Mouse (Mus musculus): Measurements from ENCODE around the gene Dcaf17.

The Dcaf17 gene

DNA sequence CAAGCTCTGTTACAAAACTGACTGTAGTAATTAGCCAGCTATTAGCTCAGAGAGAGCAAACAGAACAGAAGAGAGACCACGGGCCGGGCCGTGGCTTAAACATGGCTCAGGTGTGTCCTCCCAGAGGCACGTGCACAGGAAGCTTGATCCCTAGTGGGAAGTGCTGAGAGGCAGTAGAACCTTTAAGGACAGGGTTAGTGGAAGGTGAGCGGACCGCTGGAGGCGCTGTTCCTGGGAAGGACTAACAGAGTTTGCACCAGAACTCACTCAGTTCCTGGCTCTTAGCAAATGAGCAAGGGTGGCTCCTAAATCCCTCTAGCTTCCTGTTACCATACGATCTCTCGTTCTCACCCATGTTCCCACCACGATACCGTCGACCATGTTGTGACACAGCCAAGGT is 6.2 kb upstream of the Dcaf17 start:
- intact Hi-C loops (cut with DNase I): no loop called here

DNA sequence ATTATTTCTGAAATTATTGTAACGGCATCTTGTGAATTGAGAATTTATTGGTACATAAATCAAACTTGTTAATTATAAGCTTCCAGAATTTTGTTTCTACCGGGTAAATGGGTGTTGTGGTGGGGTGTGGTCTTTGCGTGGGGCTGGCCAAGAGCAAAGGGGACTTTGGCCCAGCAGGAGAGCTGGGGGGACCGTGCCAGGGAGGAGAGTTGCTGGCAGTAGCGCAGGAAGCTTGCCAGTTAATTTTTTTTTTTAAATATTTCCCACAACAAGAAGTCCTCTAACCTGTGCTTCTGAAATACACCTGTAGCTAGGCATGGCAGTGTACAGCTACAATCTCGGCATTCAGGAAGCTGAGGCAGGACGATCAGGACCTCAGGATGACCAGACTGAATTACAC is 4.6 kb upstream of the Dcaf17 start:
- intact Hi-C loops (cut with DNase I): loop anchor here (10.0 kb wide), 1 partner anchor 164 kb away; the partner anchor contains the start of gene Dync1i2

DNA sequence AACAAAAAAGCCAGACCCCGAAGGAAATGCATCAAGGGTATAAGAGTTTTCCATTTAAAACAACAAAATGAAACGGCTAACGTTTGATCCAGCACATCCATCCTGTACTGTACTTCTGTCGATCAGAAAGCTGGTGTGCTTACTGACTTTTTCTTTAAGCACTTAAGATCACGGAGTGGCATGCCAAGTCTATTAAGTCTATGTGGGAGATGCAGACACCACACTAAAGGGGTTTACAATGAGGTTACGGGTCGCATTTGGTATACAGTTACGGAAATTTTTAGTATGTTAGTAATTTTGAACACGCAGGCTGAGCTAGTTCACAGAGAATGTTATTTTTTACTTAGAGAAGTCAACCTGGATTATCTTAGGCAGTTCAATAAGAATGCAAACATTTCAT is 412 bp upstream of the Dcaf17 start:
- intact Hi-C loops (cut with DNase I): loop anchor here (10.0 kb wide), 1 partner anchor 160 kb away; the partner anchor contains the start of gene Dync1i2

DNA sequence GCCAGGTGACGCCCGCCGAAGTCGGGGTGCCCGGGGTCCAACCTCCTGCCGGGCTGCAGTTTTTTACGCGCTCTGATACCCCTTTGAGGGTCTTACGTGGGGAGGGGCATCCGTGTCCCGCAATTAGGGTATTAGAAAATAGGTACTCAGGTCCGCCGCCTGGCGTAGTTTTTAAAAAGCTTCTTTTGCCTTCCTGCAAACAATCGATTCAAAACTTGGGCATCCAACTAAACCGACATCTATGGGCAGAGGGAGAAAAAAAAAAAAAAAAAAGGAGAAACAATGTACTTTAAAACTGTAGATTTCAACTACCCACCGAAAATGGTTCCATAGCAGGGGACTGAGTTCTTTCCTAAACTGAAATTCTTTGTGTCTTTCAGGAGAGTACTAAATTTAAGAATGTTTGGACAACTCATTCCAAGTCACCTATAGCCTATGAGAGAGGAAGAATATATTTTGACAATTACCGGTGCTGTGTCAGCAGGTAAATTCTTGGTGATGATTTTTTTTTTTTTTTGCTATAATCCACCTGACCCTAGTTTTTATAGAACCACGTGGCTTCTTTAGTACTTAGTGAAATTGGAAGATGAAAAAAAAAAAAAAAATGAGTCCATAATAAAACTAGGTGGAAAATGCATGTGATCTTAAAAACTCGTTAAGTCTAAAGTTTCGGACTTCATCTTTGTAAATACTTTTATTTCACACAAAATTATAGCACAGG is 1.1 kb downstream of the Dcaf17 start:
- intact Hi-C loops (cut with DNase I): loop anchor here (10.0 kb wide), 1 partner anchor 159 kb away; the partner anchor contains the start of gene Dync1i2

DNA sequence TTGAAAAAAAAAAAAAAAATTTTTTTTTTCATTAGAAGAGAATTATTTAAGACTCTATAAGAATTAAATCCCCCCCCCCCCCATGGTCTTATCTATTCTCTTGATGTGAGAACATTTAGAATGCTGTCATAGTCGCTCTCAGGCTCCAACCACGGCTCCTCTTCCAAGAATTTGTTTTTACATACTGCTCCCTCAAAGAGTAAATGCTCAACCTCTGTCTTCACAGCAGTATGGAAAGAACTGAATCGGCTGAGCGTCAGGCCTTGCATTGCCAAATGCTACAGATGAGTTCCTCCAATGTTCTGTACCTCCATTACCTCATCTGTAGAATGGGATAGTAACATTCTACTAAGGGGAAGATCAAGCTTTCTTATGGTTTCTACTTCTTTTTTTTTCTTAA is 16.5 kb downstream of the Dcaf17 start:
- intact Hi-C loops (cut with DNase I): no loop called here

DNA sequence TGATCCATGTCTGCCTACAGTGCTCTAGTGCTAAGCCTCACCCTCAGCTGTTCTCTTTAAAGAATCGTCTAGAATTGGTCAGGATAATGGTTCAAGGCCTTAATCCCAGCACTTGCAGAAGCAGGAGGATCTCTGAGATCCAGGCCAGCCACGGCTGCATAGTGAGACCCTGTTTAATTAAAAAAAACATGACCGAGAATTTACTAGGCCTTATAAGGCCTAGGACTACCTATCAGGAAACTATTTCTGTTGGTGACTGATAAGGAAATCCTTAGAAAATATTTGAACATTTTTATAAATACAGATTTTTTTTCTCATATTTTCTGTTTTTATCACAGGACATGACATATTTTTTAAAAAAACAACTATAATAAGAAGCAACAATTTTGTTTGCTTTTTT is 18.2 kb downstream of the Dcaf17 start:
- intact Hi-C loops (cut with DNase I): no loop called here

DNA sequence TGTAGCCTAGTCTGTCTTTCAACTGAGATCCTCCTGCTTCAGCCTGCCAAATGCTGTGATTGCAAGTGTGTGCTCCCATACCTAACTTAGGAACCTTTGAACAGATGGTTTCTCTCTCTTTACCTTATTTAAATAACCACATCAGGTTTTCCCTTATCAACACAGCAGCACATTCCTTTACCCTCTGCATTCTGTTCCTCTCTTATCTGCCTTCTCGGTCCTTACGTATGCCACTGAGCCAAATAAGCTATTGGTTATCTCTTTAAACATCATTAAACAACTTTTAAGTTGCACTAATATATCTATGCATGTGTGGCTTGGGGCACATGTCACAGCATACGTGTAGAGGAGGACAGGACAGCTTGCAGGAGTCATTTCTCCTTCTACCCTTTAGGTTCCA is 18.7 kb downstream of the Dcaf17 start:
- intact Hi-C loops (cut with DNase I): no loop called here

DNA sequence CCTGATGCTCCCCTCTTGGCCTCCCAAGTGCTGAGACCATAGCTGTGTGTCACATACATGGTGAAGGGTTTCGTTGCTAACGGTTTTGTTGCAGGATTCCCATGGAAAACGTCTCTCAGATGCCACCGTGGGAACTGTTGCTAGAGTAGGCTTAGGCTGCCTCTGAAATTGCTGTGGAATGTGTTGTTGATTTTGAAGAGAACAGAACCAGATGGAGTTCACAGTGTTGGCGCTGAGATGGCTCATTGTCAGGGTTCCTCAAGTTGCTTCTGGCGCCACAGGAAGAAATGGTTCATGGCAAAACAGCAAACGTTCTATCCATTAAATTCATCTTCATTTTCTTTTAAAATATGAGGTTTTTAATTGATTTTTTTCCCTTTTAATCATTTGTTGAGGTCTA is 27.3 kb downstream of the Dcaf17 start:
- intact Hi-C loops (cut with DNase I): no loop called here

DNA sequence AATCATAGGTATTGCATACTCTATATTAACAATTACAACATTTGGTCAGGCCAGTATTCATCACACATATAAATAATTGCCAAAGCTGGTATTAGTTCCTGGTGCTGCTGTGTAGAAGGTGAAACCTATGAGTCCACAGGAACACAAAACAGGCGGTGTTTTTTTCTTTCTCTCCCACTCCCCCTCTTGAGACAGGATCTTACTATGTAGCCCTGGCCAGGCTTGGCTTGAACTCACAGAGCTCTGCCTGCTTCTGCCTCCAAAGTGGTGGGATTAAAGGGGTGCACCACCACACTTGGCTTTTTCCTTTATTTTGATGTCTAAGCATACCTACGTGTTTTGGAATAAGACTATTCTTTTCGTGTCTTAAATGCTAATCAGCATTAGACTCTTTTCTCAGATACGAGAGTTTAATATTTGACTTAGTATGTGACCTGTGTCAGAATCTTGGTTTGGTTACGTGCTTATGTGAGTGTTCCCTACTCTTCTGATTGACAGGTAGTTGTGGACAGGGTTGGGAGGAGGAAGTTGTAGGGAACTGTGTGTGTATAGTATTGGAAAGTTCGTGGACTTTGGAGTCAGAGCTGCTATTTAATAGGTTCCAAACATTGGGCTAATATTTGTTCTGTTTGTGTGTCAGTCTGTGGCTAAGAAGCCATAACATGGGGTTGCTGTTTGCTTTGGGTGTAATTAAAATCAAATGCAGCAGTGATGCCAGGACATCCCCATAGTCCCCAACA is 28.5 kb downstream of the Dcaf17 start:
- intact Hi-C loops (cut with DNase I): no loop called here

DNA sequence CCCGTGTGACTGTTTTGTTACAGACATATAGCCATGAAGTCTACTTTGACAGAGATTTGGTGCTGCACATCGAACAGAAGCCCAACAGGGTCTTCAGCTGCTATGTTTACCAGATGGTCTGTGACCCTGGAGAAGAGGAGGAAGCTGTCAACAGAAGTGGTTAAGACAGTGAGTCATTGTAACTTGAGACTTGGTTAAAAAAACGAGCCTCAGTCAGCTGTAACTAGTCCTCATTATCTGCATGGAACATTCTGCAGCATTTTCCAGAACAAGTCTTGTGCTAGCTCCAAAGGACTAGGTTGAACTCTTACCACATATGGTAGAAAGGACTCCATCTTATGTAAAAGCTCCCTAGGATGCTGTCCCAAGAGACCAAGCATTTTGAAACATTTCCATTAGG is 34.6 kb downstream of the Dcaf17 start:
- intact Hi-C loops (cut with DNase I): no loop called here

DNA sequence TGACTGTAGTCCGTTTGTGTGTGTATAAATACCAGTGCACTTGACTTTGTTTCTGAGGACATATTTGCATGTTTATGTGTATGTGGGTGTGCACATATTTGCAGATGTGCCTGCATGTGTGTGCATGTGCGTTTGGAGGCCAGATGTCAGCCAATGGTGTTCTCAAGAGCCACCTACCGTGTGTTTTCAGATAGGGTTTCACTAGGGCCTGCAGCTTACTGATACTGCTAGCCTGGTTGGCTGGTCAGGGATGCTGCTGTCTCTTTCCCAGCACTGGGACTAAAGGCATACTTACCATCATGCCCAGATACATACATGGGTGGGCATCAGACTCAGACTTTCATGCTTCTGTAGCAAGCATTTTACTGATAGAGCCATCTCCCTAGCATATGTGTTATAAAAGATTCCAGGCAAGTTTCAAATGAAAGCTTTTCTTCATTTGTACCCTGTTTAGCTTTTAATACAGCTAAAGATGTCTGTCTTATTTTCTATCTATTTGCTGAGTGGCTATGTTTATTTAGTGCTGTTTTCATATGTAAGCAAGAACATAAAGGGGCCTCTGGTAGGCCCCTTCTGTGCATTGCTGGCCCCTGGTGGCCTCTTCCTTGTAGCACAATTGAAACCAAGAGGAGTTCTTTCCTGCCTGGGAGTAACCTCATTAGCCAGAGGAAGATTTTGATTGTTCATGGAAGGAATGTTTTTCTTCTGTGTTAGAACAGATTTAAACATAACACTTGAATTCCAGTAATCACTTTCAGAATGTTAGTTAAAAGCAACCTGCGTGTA is 35.7 kb downstream of the Dcaf17 start:
- intact Hi-C loops (cut with DNase I): no loop called here

DNA sequence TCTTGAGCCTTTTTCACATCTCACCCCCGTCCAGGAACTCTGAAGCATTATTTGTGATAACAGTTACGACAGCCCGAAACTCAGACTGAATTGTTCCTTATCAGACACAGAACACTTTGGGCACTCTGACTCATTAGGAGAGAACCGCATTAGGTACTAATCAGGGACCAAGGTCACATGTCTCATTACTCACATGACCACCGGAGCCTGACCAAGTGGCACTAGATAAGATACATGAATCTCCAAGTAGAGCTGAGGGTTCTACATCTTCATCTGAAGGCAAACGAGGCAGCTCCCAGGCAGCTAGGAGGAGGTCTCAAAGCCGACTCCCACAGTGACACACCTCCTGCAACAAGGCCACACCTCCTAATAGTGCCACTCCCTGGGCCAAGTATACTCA is 41.0 kb downstream of the Dcaf17 start:
- intact Hi-C loops (cut with DNase I): no loop called here

DNA sequence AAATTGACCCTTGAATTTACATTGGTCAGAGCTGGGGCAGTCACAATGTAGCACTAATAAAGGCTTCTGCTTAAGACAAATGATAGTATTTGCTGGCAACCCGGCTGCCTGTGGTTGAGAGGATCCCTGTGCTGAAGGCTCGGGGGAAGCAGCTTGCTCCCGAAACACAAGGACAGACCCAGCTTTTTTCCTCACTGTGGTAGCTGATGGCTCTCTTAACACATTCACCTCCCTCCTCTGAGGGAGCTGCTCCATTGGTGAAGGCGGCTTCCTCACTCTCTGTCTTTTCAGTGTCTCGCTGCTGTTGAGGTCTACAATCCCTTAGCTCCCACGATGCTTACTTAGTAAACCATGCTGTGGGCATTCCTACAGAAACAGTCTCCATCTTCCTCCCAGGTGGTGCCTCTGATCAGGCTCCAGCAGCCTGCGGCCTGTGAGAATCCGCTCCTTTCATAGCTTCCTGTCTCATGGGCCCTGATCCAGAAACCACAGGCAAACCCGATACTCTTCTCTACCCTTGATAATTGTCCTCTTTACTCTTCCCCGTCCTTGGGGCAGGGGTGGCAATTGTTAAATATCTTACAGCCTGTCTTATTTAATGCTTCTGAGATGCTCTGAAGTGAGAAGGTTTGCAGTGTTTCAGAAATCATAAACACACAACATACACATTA is 47.6 kb downstream of the Dcaf17 start:
- intact Hi-C loops (cut with DNase I): no loop called here

DNA sequence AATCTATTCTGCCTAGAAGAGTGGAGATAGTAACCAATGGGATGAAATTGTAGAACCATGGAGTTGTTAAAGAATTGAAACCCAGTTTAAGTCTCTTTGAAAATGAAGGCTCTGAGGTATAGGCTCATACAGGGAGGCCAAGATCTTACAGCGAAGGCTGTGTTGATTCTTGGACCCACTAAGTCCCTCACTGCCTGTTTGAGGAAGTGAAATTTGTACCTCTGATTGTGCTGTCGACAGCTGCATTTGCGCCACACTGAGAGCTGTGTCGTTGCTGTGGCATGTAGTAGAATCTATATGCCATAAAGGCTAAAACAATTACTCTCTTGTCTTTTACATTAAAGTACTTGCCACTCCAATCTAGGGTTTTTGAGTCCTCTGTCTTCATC is 48.2 kb downstream of the Dcaf17 start:
- intact Hi-C loops (cut with DNase I): no loop called here

DNA sequence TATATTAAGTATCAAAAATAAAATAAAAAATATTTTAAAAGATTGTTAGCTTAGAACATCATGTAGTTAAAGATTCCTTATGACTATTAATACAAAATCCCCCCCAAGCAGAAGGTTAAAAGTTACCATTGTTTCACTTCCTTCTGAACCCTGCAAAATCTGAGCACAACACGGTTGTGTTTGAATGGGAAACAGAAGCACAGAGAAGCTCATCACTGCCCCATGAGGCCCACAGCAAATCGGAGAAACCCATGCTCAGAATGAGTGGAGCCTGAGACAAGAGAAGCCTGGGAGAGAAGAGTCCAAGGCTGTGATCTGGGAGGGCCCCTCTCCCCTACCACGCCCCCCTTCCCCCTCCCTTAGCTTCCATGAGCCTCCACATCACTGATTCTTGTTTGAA is 49.6 kb downstream of the Dcaf17 start:
- intact Hi-C loops (cut with DNase I): no loop called here

DNA sequence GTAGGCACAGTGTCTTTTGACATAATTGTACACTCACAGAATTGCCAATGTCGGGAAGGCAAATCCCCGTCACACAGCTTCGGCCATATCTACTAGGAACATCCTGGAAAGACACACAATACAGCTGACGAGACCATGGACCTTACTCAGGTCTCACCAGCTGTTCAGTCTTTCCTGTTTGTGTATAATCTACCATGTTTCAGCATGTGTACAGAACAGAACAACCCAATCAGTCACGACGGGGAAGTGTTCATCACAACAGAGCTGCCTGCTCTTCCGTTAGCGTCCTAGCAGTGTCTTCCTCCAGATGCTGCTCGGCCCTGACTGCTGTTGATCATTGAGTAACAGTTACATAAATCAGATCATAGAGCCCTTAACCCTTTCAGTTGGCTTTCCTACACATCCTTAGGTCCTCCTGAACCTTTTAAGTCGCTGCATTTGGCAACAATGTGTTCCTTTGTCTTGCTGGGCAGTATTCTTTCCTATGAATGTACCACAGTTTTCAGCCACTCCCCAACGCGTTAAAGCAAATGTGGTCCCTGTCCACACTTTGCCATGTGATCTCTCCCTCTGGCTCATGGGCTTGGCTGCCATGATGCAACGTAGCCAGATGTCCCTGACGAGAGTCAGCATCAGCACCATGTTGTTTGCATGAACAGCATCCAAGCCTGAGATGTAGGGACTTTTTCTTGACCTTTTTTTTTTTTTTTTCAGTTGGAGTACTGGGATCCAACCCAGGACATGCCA is 50.5 kb downstream of the Dcaf17 start:
- intact Hi-C loops (cut with DNase I): no loop called here

DNA sequence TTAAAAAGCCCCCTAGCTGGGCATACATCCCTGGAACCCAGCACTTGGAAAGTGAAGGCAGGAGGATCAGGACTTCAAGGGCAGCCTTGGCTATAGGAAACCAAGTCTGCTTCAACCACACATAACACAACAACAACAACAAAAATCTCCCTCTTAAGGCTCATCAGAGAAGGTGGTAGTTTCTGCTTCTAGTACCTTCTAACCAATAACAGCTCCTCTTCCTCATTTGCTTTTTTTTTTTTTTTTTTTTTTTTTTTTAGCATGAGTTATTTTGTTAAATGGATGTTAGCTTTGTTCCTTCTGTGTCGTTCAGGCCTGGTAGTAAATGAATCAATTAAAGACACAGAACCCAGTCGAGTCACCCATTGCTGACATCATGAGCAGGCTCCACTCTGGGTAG is 52.1 kb downstream of the Dcaf17 start:
- intact Hi-C loops (cut with DNase I): no loop called here

DNA sequence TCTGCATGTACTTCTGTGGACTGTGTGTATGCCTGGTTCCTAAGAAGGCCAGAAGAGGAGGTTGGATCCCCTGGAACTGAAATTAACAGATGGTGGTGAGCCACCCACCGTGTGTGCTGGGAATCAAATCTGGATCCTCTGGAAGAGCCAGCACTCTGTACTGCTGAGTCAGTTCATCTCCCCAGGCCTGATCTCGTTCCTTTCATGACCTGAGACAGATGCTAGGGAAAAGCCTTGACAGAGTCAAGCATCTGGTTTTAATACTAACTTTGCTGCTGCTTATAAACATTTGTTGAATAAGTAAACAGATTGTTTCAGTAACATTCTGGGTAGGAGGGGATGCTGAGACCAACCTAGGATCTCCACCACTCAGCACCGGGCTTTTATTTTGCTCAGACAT is 53.4 kb downstream of the Dcaf17 start:
- intact Hi-C loops (cut with DNase I): no loop called here

DNA sequence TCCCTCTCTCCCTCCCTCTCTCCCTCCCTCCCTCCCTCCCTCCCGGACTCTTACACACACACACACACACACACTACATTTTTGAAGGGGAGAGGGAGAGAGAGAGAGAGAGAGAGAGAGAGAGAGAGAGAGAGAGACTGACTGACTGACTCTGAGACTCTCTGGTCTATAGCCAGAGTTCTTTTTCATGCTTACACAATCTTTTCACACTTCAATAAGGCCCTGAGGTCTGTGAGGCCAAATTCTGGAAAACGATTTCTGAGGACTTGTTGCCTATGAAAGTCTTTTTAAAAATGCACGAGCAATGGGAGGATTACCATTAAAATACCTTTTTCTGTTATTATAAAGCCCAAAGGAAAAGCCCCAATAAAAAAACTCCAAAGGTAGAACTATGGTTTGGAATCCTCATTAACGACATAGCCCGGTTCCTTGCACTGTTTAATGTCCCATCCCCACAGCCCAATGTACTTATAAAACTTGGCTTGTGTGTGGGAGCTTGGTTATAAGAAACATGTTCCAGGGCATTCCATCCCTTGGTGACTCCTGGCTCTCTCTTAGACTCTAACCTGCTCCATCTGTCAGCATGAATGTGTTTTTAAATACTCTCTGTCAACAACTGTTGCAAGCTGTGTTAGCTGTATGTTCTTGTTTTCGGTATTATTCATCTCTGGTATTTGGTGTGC is 58.5 kb downstream of the Dcaf17 start:
- intact Hi-C loops (cut with DNase I): no loop called here

DNA sequence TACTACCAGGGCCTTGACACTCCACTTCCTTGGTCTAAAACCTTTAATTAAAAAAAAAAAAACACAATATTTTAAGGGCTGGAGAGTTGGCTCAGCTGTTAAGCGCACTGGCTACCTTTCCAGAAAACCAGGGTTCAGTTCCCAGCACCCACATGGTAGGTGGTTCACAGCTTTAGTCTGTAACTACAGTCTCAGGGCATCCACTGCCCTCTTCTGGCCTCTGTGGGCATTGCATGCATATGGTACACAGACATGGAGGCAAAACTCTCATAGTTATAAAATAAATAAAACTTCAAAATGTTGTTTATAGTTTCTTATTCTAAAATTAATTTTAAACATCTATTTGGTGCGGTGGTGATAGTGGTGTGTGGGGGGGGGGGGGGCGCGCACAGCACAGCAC is 61.0 kb downstream of the Dcaf17 start:
- intact Hi-C loops (cut with DNase I): no loop called here

Measured in adrenal gland (tissue).